Mouse (Mus musculus) embryonic fibroblast, embryonic 13.5 days (primary cell): ENCODE measurements around the gene Cbarp.

Experiments used
- CTCF ChIP-seq: IDR thresholded peaks from 2 replicates; pipeline ENCODE4 v1.5.1; 2011; ENCODE audit warnings: mild to moderate bottlenecking, control low read depth, low read length, moderate library complexity, borderline replicate concordance; ENCODE audit not compliant: insufficient read depth
- POLR2A ChIP-seq: IDR thresholded peaks from 2 replicates; pipeline ENCODE4 v1.6.1; 2011; ENCODE audit warnings: low read depth, mild to moderate bottlenecking, control low read depth, low read length, moderate library complexity

DNA sequence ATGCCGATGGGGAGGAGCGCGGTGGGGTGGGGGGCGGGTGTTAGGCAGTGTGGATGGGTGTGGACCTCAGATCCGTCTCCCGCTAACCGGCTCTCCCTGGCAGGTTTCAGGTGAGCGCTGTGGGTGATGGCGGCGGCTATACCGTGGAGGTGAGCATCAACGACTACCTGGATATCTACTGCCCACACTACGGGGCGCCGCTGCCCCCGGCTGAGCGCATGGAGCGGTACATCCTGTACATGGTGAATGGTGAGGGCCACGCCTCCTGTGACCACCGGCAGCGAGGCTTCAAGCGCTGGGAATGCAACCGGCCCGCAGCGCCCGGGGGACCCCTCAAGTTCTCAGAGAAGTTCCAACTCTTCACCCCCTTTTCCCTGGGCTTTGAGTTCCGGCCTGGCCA, 46.0 kb upstream of the Cbarp start:
- no peak for TF ChIP-seq CTCF
- TF ChIP-seq POLR2A = no peak
